Mouse (Mus musculus) spleen, postnatal 36 days (tissue): ENCODE measurements around the gene Sox8.

ENCODE experiments used
- DNase-seq, 2 experiments: peaks; one replicate each; pipeline ENCODE4 v3.0.0; 2022; ENCODE audit warnings: low spot score in 2 of 2, mixed read lengths in 1 of 2

Sox8 gene

GRCm38 (mm10) chr17:25579332-25580047, 9.0 kb upstream of the Sox8 start:
- no peak for DNase-seq

GRCm38 (mm10) chr17:25578920-25579319, 8.4 kb upstream of the Sox8 start, which contains the start of gene Lmf1:
Gene Lmf1, plus strand, starts transcription at chr17:25579085.
- DNase-seq, result peak; percentile 97 to 98

- DNase-seq, result no peak
These were observed 7.2 kb upstream of the Sox8 start for GRCm38 (mm10) chr17:25577702-25578101.

GRCm38 (mm10) chr17:25577263-25577662, 6.8 kb upstream of the Sox8 start:
- DNase-seq, result no peak

GRCm38 (mm10) chr17:25576034-25576433, 5.5 kb upstream of the Sox8 start:
- DNase-seq, result no peak

- DNase-seq, result peak; percentile 42 to 43
These were observed 4.9 kb upstream of the Sox8 start for GRCm38 (mm10) chr17:25575208-25575971.

- no peak for DNase-seq
These were observed 951 bp upstream of the Sox8 start for GRCm38 (mm10) chr17:25571453-25571820.

- DNase-seq, result no peak
These were observed 446 bp downstream of the Sox8 start for GRCm38 (mm10) chr17:25569833-25570647.

GRCm38 (mm10) chr17:25568880-25569279, 1.6 kb downstream of the Sox8 start:
- no peak for DNase-seq

- no peak for DNase-seq
These were observed 2.3 kb downstream of the Sox8 start for GRCm38 (mm10) chr17:25568206-25568605.

GRCm38 (mm10) chr17:25567745-25568144, 2.7 kb downstream of the Sox8 start:
- DNase-seq, result peak; percentile 27 to 50

- DNase-seq, result no peak
These were observed 3.2 kb downstream of the Sox8 start for GRCm38 (mm10) chr17:25567261-25567660.

GRCm38 (mm10) chr17:25565860-25566600, 4.5 kb downstream of the Sox8 start:
- no peak for DNase-seq

GRCm38 (mm10) chr17:25565244-25565643, 5.2 kb downstream of the Sox8 start:
- no peak for DNase-seq

GRCm38 (mm10) chr17:25564481-25564880, 6.0 kb downstream of the Sox8 start:
- no peak for DNase-seq

GRCm38 (mm10) chr17:25561223-25562028, 9.1 kb downstream of the Sox8 start:
- DNase-seq, result no peak

- DNase-seq, result no peak
These were observed 9.8 kb downstream of the Sox8 start for GRCm38 (mm10) chr17:25560554-25561222.

GRCm38 (mm10) chr17:25559634-25560033, 10.9 kb downstream of the Sox8 start:
- DNase-seq, result no peak

GRCm38 (mm10) chr17:25556630-25557354, 13.7 kb downstream of the Sox8 start:
- DNase-seq, result no peak
